Mouse (Mus musculus) olfactory bulb, adult 2 months (tissue): Measurements from ENCODE around the gene Ncl.

Source experiments
- CTCF ChIP-seq: fragments of 200-500 bp; IDR thresholded peaks from 2 replicates; pipeline ENCODE4 v1.5.1; 2012; ENCODE audit warnings: low read depth, mild to moderate bottlenecking, low read length, moderate library complexity; ENCODE audit not compliant: insufficient read depth
- POLR2A ChIP-seq: fragments of 200-500 bp; IDR thresholded peaks from 2 replicates; pipeline ENCODE4 v1.6.1; 2012; ENCODE audit warnings: mild to moderate bottlenecking, low read depth, low read length, moderate library complexity; ENCODE audit not compliant: insufficient read depth

DNA sequence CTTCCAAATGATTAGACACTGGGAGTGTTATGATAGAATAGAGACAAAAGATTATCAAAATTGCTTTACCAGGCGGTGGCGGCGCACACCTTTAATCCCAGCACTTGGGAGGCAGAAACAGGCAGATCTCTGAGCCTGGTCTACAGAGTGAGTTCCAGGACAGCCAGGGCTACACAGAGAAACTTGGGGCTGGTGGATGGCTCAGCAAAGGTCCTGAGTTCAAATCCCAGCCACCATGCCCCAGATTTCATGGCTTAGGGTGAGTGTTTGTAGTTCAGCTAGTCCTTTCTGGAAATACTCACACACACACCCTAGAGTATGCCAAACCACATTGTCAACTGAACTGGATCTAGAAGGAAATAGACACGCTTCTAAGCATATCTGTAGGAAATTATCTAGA lies 14.1 kb downstream of the Ncl start:
- no peak for TF ChIP-seq POLR2A
- no peak for TF ChIP-seq CTCF
